Mouse (Mus musculus) liver, embryonic 14.5 days (tissue): ENCODE measurements around the gene Birc3. TPM values are rescaled to one million over a fixed set of nuclear protein-coding genes. Genes with fewer than 3 reads are reported as not detected.
A peak's percentile ranks its signal among the peaks of the same experiment; 100 is the strongest.
"Not testable (repeated sequence)": the region's sequence is repeated elsewhere in the genome, so short reads cannot be mapped to it uniquely, and the experiment has no call there.

ENCODE experiments used
- ATAC-seq: fragments of 200-750 bp; cut with Nextera tagmentation; 2 replicates; pipeline ENCODE4 v1.8.0; 2017; ENCODE audit warnings: moderate number of reproducible peaks, mild to moderate bottlenecking, moderate library complexity; ENCODE audit not compliant: insufficient read depth
- DNase-seq, 3 experiments: peaks; one replicate each; pipeline ENCODE4 v3.0.0-alpha.2; 2012 to 2013; ENCODE audit warnings: low read depth in 3 of 3, low spot score in 3 of 3
- H3K27ac ChIP-seq: fragments of 300-500 bp; sonication (generic); 2 replicates; pipeline ENCODE4 v1.5.1; 2014; ENCODE audit warnings: moderate library complexity, mild to moderate bottlenecking, control low read depth, inconsistent platforms
- H3K27me3 ChIP-seq: fragments of 300-500 bp; sonication (generic); 2 replicates; pipeline ENCODE4 v1.6.1; 2014; ENCODE audit warnings: mild to moderate bottlenecking, low read length, moderate library complexity; ENCODE audit not compliant: control insufficient read depth, insufficient read depth
- H3K36me3 ChIP-seq: fragments of 300-500 bp; sonication (generic); replicated peaks from 2 replicates; pipeline ENCODE4 v1.6.1; 2014; ENCODE audit warnings: low read depth; ENCODE audit not compliant: control insufficient read depth, insufficient read depth
- H3K4me1 ChIP-seq, 2 experiments: fragments of 200-500 bp in 1 of 2; fragments of 300-500 bp in 1 of 2; sonication (generic) in 1 of 2; replicated peaks; 2 replicates each; pipeline ENCODE4 v1.6.1; 2012 to 2014; ENCODE audit warnings: antibody characterized with exemption in 1 of 2, inconsistent platforms in 1 of 2, low read length in 1 of 2; ENCODE audit not compliant: control insufficient read depth in 2 of 2, insufficient read depth in 2 of 2
- H3K4me2 ChIP-seq: fragments of 300-500 bp; sonication (generic); 2 replicates; pipeline ENCODE4 v1.6.1; 2014; ENCODE audit warnings: low read depth, mild to moderate bottlenecking, control low read depth, moderate library complexity
- H3K4me3 ChIP-seq, 2 experiments: fragments of 200-500 bp in 1 of 2; fragments of 300-500 bp in 1 of 2; sonication (generic) in 1 of 2; 2 replicates each; pipeline ENCODE4 v1.5.1; 2012 to 2014; ENCODE audit warnings: low read depth in 2 of 2, low read length in 2 of 2, mild to moderate bottlenecking in 2 of 2, control low read depth in 1 of 2, inconsistent platforms in 1 of 2, moderate library complexity in 1 of 2; ENCODE audit not compliant: insufficient read depth in 1 of 2
- H3K9ac ChIP-seq: fragments of 300-500 bp; sonication (generic); replicated peaks from 2 replicates; pipeline ENCODE4 v1.6.1; 2014; ENCODE audit warnings: mild to moderate bottlenecking, control low read depth, moderate library complexity
- H3K9me3 ChIP-seq: fragments of 300-500 bp; sonication (generic); 2 replicates; pipeline ENCODE4 v1.6.1; 2016; ENCODE audit warnings: low read length, mixed read lengths; ENCODE audit not compliant: control insufficient read depth
- CTCF ChIP-seq: IDR thresholded peaks from 2 replicates; pipeline ENCODE4 v1.5.1; 2016; ENCODE audit warnings: antibody characterized with exemption, low read depth, control low read depth
- EP300 ChIP-seq: IDR thresholded peaks from 2 replicates; pipeline ENCODE4 v1.6.1; 2016; ENCODE audit warnings: antibody characterized with exemption, low read depth
- WGBS: fragments of 180-500 bp; shearing (Covaris S2); extraction: QIAGEN DNeasy Blood & Tissue Kit; methylation state at CpG from one replicate; pipeline ENCODE4 v1.1.7; 2014; ENCODE audit not compliant: insufficient replicate concordance; 5-methylcytosine and 5-hydroxymethylcytosine counted together
- polyA plus RNA-seq, 2 experiments: library from polyadenylated mRNA; depleted of rRNA in 1 of 2; stranded (reverse) in 1 of 2; unstranded in 1 of 2; fragments of >200 nt; fragmentation: Nextera tagmentation in 1 of 2; extraction: Ambion mirVana in 1 of 2; gene quantifications; 2 replicates each; pipeline versions ENCODE4 v1.2.1 to v1.2.3; 2012 to 2014

Birc3 gene
- polyA plus RNA-seq, 2 experiments: 4.7 TPM

DNA sequence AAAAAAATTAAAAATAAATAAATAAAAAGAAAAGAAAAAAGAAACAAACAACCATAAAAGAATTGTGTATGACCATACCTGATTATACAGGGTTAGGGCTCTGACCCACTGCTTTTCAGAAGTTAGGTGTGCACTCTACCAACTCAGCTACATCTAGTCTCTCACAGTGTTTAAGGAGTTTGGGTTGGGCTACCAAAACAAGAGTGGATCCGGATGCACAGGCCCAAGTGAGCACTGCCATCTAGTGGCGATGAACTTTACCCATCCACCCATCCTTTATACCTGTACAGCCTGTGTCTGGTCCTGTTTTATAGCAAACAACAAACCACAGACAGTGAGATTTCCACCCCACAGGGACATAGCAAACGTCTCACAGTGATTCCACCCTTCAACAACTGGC lies 24.5 kb upstream of the Birc3 start:
- no peak overlapping the region for H3K27ac ChIP-seq
- DNase-seq: peak; percentile 19 to 39 (median 31)
- H3K9me3 ChIP-seq: no peaks in the 10 kb centered on the region
- H3K9ac ChIP-seq: no peak overlapping the region
- peak; percentile 90 for TF ChIP-seq CTCF
- TF ChIP-seq EP300: no peak
- 1% methylated on average over 3 of the region's 3 CpGs for WGBS
- no peak overlapping the region for H3K4me3 ChIP-seq
- H3K4me2 ChIP-seq: no peak overlapping the region
- no peaks in the 10 kb centered on the region for H3K27me3 ChIP-seq
- H3K4me1 ChIP-seq: no peaks in the 10 kb centered on the region; a peak in 1 of 4 replicates
- H3K36me3 ChIP-seq: no peaks in the 10 kb centered on the region
- peak; percentile 58; the same call in 1 of the 2 replicates for ATAC-seq

DNA sequence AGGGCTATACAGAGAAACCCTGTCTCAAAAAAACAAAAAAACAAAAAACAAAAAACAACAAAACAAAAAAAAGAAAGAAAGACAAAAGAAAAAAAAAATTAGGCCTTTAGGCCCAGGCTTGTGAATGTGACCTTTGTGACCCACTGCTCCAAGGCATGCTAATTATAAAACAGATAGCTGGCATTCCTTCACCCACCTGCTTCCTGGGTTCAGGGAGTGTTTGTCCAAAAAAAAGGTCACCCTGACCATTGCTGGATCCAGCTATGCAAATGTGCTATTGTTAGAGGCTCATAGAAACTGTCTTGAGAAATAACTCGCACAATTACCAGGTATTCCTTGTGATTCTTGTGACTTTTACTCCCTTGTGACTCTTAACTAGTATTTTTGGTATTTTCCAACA lies 18.8 kb upstream of the Birc3 start:
- ATAC-seq: not testable (repeated sequence)
- 72% methylated on average over 1 of the region's 1 CpGs for WGBS

GRCm38 (mm10) chr9:7891177-7891576 lies 18.2 kb upstream of the Birc3 start:
- H3K9me3 ChIP-seq: no peaks in the 10 kb centered on the region
- H3K9ac ChIP-seq: no peak overlapping the region
- H3K36me3 ChIP-seq: no peaks in the 10 kb centered on the region
- no peak overlapping the region for H3K4me2 ChIP-seq
- no peak overlapping the region for H3K27ac ChIP-seq
- TF ChIP-seq CTCF: no peak
- DNase-seq: no peak
- no peaks in the 10 kb centered on the region for H3K4me1 ChIP-seq
- H3K27me3 ChIP-seq: no peaks in the 10 kb centered on the region
- no peak overlapping the region for H3K4me3 ChIP-seq
- ATAC-seq: no peak
- WGBS: 25% methylated on average over 1 of the region's 1 CpGs

More for the DNA sequence above, 18.8 kb upstream of the Birc3 start:
- not testable (repeated sequence) for H3K9ac ChIP-seq, H3K9me3 ChIP-seq, H3K4me3 ChIP-seq, H3K4me1 ChIP-seq, H3K36me3 ChIP-seq, H3K4me2 ChIP-seq, H3K27me3 ChIP-seq, H3K27ac ChIP-seq, DNase-seq

DNA sequence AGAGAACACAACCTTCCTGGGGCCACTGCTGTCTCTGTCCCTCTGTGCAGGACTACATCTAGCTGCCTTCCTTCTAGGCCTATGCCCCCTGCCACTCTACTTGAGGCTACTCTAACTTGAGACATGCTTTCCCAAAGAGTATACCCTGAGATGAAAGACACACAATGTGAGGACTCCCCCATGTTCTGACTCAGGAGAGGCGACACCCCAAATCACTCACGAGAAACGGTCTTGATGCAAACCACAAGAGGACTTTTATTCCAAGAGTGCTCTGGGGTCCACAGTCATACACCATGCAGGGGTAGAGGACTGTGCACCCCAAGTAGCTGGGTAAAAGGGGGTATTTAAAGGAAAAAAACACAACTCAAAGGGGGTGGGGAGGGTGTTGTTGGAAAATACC lies 11.4 kb upstream of the Birc3 start:
- Histone ChIP-seq H3K4me3 (no peak overlapping the region), H3K9me3 (no peaks in the 10 kb centered on the region; the same call in 1 of the 2 replicates), H3K4me2 (no peak overlapping the region), H3K36me3 (no peaks in the 10 kb centered on the region), H3K4me1 (no peaks in the 10 kb centered on the region), H3K9ac (no peak overlapping the region), H3K27ac (no peak overlapping the region), H3K27me3 (no peaks in the 10 kb centered on the region)
- DNase-seq (no peak), ATAC-seq (no peak)
- WGBS: 81% methylated on average over 3 of the region's 3 CpGs
- TF ChIP-seq EP300 (no peak), CTCF (no peak)

DNA sequence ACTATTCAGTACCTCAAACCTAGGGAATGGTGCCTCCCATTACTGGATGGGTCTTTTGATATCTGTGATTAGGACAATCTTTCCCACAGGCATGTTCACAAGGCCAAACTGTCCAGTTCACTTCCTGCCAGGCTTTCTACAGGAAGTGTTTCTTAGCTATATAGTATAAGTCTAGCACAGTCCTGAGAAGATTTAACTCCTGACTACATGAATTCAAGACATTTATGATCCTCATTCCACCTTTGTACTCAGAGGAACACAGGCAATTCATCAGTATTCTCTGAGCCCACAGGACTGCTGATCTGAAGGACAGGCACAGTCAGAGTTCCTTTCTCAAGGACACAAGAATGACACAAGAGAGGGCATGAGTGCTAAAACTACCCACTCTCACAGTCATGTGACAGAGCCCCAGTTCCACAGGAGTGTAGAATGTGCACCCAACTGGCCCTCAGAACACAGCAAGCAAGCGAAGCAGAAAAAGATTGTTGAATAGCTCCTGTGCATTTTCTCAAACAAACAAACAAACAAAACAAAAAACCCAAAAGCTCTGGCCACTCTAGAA lies 9.4 kb upstream of the Birc3 start:
- 59% methylated on average over 1 of the region's 1 CpGs for WGBS
- no peaks in the 10 kb centered on the region for H3K36me3 ChIP-seq
- no peak for TF ChIP-seq EP300
- no peak for TF ChIP-seq CTCF
- ATAC-seq: no peak
- no peak overlapping the region for H3K27ac ChIP-seq
- no peak overlapping the region for H3K4me3 ChIP-seq
- H3K4me1 ChIP-seq: no peaks in the 10 kb centered on the region
- no peak overlapping the region for H3K4me2 ChIP-seq
- no peak overlapping the region for H3K9ac ChIP-seq
- H3K9me3 ChIP-seq: no peaks in the 10 kb centered on the region; the same call in 1 of the 2 replicates
- no peaks in the 10 kb centered on the region for H3K27me3 ChIP-seq
- DNase-seq: no peak
